Mouse (Mus musculus) bone marrow, adult 2 months (tissue): ENCODE measurements around the gene Dna2.

Experiments used
- CTCF ChIP-seq: fragments of 200-500 bp; IDR thresholded peaks from 2 replicates; pipeline ENCODE4 v1.5.1; 2011; ENCODE audit warnings: low read length, control low read depth; ENCODE audit not compliant: control insufficient read depth, insufficient read depth
- POLR2A ChIP-seq: fragments of 200-500 bp; IDR thresholded peaks from 2 replicates; pipeline ENCODE4 v1.6.1; 2011; ENCODE audit warnings: low read depth, mild to moderate bottlenecking, control low read depth, low read length, borderline replicate concordance; ENCODE audit not compliant: control insufficient read depth

- no peak for TF ChIP-seq CTCF
- TF ChIP-seq POLR2A, result no peak
Measured at GRCm38 (mm10) chr10:62944975-62945580, 1.7 kb upstream of the Dna2 start.
